Mouse (Mus musculus) liver (tissue): ENCODE data around the gene Lypd6b.

ENCODE experiments used
- DNase-seq: peaks from one replicate; pipeline ENCODE4 v3.0.0-alpha.2; 2020; ENCODE audit warnings: mixed read lengths

The Lypd6b gene

GRCm38 (mm10) chr2:49881002-49881401, 93.5 kb downstream of the Lypd6b start:
- no peak for DNase-seq

GRCm38 (mm10) chr2:49882461-49882860, 95.0 kb downstream of the Lypd6b start:
- DNase-seq = no peak

GRCm38 (mm10) chr2:49883990-49884389, 96.5 kb downstream of the Lypd6b start:
- DNase-seq = no peak

GRCm38 (mm10) chr2:49886209-49886608, 98.7 kb downstream of the Lypd6b start:
- DNase-seq = no peak

- no peak for DNase-seq
Observed at GRCm38 (mm10) chr2:49888346-49888745, 100.9 kb downstream of the Lypd6b start.

- no peak for DNase-seq
Observed at GRCm38 (mm10) chr2:49890727-49891126, 103.2 kb downstream of the Lypd6b start.

GRCm38 (mm10) chr2:49909838-49910407, 122.4 kb downstream of the Lypd6b start:
- DNase-seq = no peak

GRCm38 (mm10) chr2:49911296-49912034, 124.0 kb downstream of the Lypd6b start:
- DNase-seq = no peak

- DNase-seq = no peak
Observed at GRCm38 (mm10) chr2:49912261-49912895, 124.9 kb downstream of the Lypd6b start.

GRCm38 (mm10) chr2:49917489-49917888, 130.0 kb downstream of the Lypd6b start:
- no peak for DNase-seq

- DNase-seq = no peak
Observed at GRCm38 (mm10) chr2:49918132-49918531, 130.6 kb downstream of the Lypd6b start.

- DNase-seq = no peak
Observed at GRCm38 (mm10) chr2:49918692-49919091, 131.2 kb downstream of the Lypd6b start.

- DNase-seq = no peak
Observed at GRCm38 (mm10) chr2:49921948-49922347, 134.5 kb downstream of the Lypd6b start.

- no peak for DNase-seq
Observed at GRCm38 (mm10) chr2:49922810-49923209, 135.3 kb downstream of the Lypd6b start.

GRCm38 (mm10) chr2:49926186-49926585, 138.7 kb downstream of the Lypd6b start:
- no peak for DNase-seq

GRCm38 (mm10) chr2:49927362-49927761, 139.9 kb downstream of the Lypd6b start:
- no peak for DNase-seq

GRCm38 (mm10) chr2:49929931-49930330, 142.4 kb downstream of the Lypd6b start:
- DNase-seq = no peak

GRCm38 (mm10) chr2:49937621-49938020, 150.1 kb downstream of the Lypd6b start:
- no peak for DNase-seq

- DNase-seq = no peak
Observed at GRCm38 (mm10) chr2:49938246-49938645, 150.8 kb downstream of the Lypd6b start.

- DNase-seq = no peak
Observed at GRCm38 (mm10) chr2:49940372-49940771, 152.9 kb downstream of the Lypd6b start.

GRCm38 (mm10) chr2:49942100-49942499, 154.6 kb downstream of the Lypd6b start:
- DNase-seq = no peak

GRCm38 (mm10) chr2:49951681-49952080, 164.2 kb downstream of the Lypd6b start:
- no peak for DNase-seq

- DNase-seq = no peak
Observed at GRCm38 (mm10) chr2:49952632-49953293, 165.3 kb downstream of the Lypd6b start.

- DNase-seq = no peak
Observed at GRCm38 (mm10) chr2:49957449-49957848, 170.0 kb downstream of the Lypd6b start.
